Mouse (Mus musculus) megakaryocyte, embryonic 14.5 days (primary cell): ENCODE data around the gene Npvf. TPM values are rescaled to one million over a fixed set of nuclear protein-coding genes. Genes with fewer than 3 reads are reported as not detected.
"Not testable (repeated sequence)": the region's sequence is repeated elsewhere in the genome, so short reads cannot be mapped to it uniquely, and the experiment has no call there.

Experiments used
- H3K27me3 ChIP-seq: replicated peaks from 2 replicates; pipeline ENCODE3; 2012; ENCODE audit warnings: inconsistent platforms
- H3K36me3 ChIP-seq: replicated peaks from 2 replicates; pipeline ENCODE3; 2012; ENCODE audit warnings: low read length, inconsistent platforms, mixed read lengths
- H3K4me1 ChIP-seq: 2 replicates; pipeline ENCODE4 v1.6.1; 2012; ENCODE audit warnings: inconsistent platforms
- H3K4me3 ChIP-seq: replicated peaks from 2 replicates; pipeline ENCODE3; 2012; ENCODE audit warnings: moderate library complexity, mild to moderate bottlenecking, inconsistent platforms
- H3K9me3 ChIP-seq: 2 replicates; pipeline ENCODE4 v1.6.1; 2012; ENCODE audit warnings: inconsistent platforms
- FLI1 ChIP-seq: IDR thresholded peaks from 2 replicates; pipeline ENCODE4 v1.6.1; 2012; ENCODE audit warnings: low read length, inconsistent platforms, mixed read lengths
- GATA1 ChIP-seq: IDR thresholded peaks from 3 replicates; pipeline ENCODE4 v1.6.1; 2012; ENCODE audit warnings: mixed read lengths, low read length, inconsistent platforms, borderline replicate concordance
- polyA plus RNA-seq: library from polyadenylated mRNA; stranded (reverse); fragments of >175 nt; gene quantifications from 2 replicates; pipeline ENCODE4 v1.2.3, GENCODE M21; 2012; ENCODE audit warnings: low replicate concordance; ENCODE audit not compliant: insufficient read depth

Npvf gene
- polyA plus RNA-seq, 1 experiment = not detected

DNA sequence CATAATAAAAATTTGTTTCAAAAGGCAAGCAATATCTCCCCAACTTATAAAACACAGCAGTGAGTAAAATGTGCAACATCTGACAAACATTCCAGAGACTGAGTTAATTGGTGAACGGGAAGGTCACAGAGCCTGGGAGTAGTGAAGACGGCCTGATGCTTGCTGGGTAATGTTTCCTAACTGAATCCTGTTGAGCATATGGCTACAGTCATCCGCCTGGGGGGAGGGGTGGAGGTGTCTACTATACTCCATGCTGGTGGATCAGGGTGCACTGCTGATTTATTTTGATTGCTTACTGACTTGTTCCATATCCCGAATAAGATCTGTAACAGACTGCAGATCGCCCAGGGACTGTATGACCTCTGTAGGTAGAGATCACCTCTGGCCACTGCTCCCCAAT lies 12.3 kb downstream of the Npvf start:
- 0 out of 2 replicates have a peak, but pooled peaks cover 5% of the 10 kb centered on the region for H3K9me3 ChIP-seq
- no peaks in the 10 kb centered on the region for H3K4me1 ChIP-seq
- TF ChIP-seq GATA1 = no peak
- no peak for TF ChIP-seq FLI1
- H3K27me3 ChIP-seq = peaks cover 3% of the 10 kb centered on the region
- H3K4me3 ChIP-seq = no peak overlapping the region
- no peaks in the 10 kb centered on the region for H3K36me3 ChIP-seq

- Histone ChIP-seq H3K4me3 (no peak overlapping the region), H3K36me3 (no peaks in the 10 kb centered on the region), H3K27me3 (peaks cover 3% of the 10 kb centered on the region), H3K9me3 (peaks cover 11% of the 10 kb centered on the region; the same call in 1 of the 2 replicates), H3K4me1 (no peaks in the 10 kb centered on the region)
- TF ChIP-seq GATA1 = no peak
- TF ChIP-seq FLI1 = no peak
Measured at GRCm38 (mm10) chr6:50640377-50640776, 13.9 kb downstream of the Npvf start.

DNA sequence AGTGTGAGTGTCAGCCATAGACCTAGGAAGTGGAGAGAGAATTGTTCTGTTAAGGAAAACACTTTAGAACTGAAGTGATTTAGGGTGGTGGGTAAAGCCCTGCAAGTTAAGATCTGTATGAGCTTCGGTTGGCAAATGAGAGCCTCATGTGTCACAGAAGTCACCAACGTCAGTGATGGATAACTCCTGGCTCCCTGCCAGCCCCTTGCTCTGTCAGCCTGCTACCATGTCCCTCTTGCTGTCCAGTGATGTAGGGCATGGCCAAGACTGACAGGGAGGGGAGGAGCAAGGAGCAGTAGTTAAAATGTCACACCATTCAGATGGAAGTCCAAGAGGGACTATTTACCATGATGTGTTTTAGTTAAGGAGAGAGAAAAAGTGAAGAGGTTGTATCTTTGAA lies 14.6 kb downstream of the Npvf start:
- Histone ChIP-seq H3K27me3 (peaks cover 3% of the 10 kb centered on the region), H3K36me3 (no peaks in the 10 kb centered on the region), H3K4me3 (no peak overlapping the region), H3K4me1 (no peaks in the 10 kb centered on the region), H3K9me3 (peaks cover 16% of the 10 kb centered on the region)
- TF ChIP-seq FLI1 = no peak
- no peak for TF ChIP-seq GATA1

GRCm38 (mm10) chr6:50626170-50626569 lies 28.1 kb downstream of the Npvf start:
- H3K4me1 ChIP-seq, H3K36me3 ChIP-seq, H3K27me3 ChIP-seq, H3K4me3 ChIP-seq, H3K9me3 ChIP-seq: not testable (repeated sequence)

DNA sequence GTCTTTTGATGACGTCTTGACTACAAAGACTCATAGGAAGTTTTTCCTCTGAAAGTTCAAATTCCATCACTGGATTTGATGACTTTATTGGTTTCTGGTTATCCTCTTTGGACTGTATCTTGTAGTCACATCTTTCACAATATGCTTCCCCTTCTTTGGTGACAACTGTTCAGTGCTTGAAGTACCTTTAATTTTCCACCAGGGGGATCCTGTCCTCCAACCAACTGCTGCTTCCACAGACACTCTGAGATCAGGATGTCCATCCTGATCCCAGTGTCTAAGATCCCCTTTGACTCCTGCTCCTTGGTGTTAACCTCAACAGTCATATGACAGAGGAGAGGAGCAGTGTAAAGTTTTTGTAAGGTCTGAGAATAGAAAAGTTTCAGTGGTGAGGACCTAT lies 36.0 kb downstream of the Npvf start:
- H3K4me3 ChIP-seq, H3K4me1 ChIP-seq, H3K9me3 ChIP-seq, H3K27me3 ChIP-seq, H3K36me3 ChIP-seq: not testable (repeated sequence)

GRCm38 (mm10) chr6:50601620-50602019 lies 52.6 kb downstream of the Npvf start:
- TF ChIP-seq FLI1 (no peak), GATA1 (no peak)
- Histone ChIP-seq H3K36me3 (no peaks in the 10 kb centered on the region), H3K4me1 (peaks cover 5% of the 10 kb centered on the region; the same call in 1 of the 2 replicates), H3K9me3 (no peaks in the 10 kb centered on the region), H3K27me3 (peaks cover 11% of the 10 kb centered on the region), H3K4me3 (peak overlapping the region; percentile 0)

Other genes starting within 250 kb of the Npvf start
- 4.3 and 7.3 TPM in 2 replicates for gene Osbpl3, start 198.2 kb downstream of the Npvf start, polyA plus RNA-seq
- gene Cycs, start 87.9 kb downstream of the Npvf start, polyA plus RNA-seq = 9.2 TPM in 1 of 2 replicates, not detected in the other
- gene 4921507P07Rik, start 57.8 kb downstream of the Npvf start, polyA plus RNA-seq = not detected in 2 replicates